Mouse (Mus musculus): ENCODE data around the gene Kcnmb1. TPM values are rescaled to one million over a fixed set of nuclear protein-coding genes. Genes with fewer than 3 reads are reported as not detected.

The Kcnmb1 gene
- total and polyA plus RNA-seq, 2 experiments: 0.01 TPM; not detected in 1

DNA sequence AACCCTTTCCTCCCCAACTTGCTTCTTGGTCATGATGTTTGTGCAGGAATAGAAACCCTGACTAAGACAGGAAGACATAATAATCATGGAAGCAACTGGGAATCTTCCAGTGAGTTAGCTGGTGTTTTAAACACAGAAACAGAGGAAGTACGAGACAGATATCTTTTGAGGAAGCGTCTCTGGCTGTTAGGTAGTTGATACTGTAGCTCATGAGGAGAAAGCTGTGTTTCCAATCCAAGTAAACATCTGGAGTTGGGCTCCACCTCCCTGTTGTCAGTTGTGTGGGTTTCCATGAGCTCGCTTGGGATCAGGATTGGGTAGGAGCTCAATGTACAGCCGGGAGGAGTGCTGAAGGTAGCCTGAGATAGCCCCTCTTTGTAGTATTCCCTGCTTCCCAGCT lies 16.3 kb upstream of the Kcnmb1 start:
- no peak overlapping the region for H3K27ac ChIP-seq (replicated peaks; ENCODE audit: insufficient read depth, low read depth, low read length)
- no peaks in the 10 kb centered on the region for H3K79me2 ChIP-seq (ENCODE audit: control insufficient read depth, insufficient read depth, low read length)
- 74% methylated on average over 4 of the region's 4 CpGs for WGBS
- no peak for DNase-seq (ENCODE audit: extremely low read depth, low read depth, low spot score)
- H3K36me3 ChIP-seq (ENCODE audit: control insufficient read depth, insufficient read depth, low read length): no peaks in the 10 kb centered on the region
- H3K27me3 ChIP-seq (ENCODE audit: control insufficient read depth, insufficient read depth, low read length): no peaks in the 10 kb centered on the region
- H3K4me3 ChIP-seq (ENCODE audit: insufficient read depth, low read depth, low read length): no peak overlapping the region
- H3K4me1 ChIP-seq (ENCODE audit: control insufficient read depth, insufficient read depth, low read length): no peaks in the 10 kb centered on the region
- no peak overlapping the region for H3K9ac ChIP-seq (ENCODE audit: low read depth, low read length)
- no peak for TF ChIP-seq CTCF (IDR thresholded peaks at IDR 0.05; ENCODE audit: low read depth, low read length)
- no peak for TF ChIP-seq POLR2A (IDR thresholded peaks at IDR 0.05; ENCODE audit: extremely low read depth, insufficient read depth, low read length)

GRCm38 (mm10) chr11:33951155-33951554 lies 11.7 kb upstream of the Kcnmb1 start:
- no peak overlapping the region for H3K9ac ChIP-seq (ENCODE audit: low read depth, low read length)
- no peak overlapping the region for H3K27ac ChIP-seq (replicated peaks; ENCODE audit: insufficient read depth, low read depth, low read length)
- no peak for TF ChIP-seq POLR2A (IDR thresholded peaks at IDR 0.05; ENCODE audit: extremely low read depth, insufficient read depth, low read length)
- no peak for TF ChIP-seq CTCF (IDR thresholded peaks at IDR 0.05; ENCODE audit: low read depth, low read length)
- H3K27me3 ChIP-seq (ENCODE audit: control insufficient read depth, insufficient read depth, low read length): no peaks in the 10 kb centered on the region
- H3K36me3 ChIP-seq (ENCODE audit: control insufficient read depth, insufficient read depth, low read length): no peaks in the 10 kb centered on the region
- no peaks in the 10 kb centered on the region for H3K79me2 ChIP-seq (ENCODE audit: control insufficient read depth, insufficient read depth, low read length)
- DNase-seq (ENCODE audit: extremely low read depth, low read depth, low spot score): no peak
- WGBS: 83% methylated on average over 5 of the region's 5 CpGs
- no peaks in the 10 kb centered on the region for H3K4me1 ChIP-seq (ENCODE audit: control insufficient read depth, insufficient read depth, low read length)
- no peak overlapping the region for H3K4me3 ChIP-seq (ENCODE audit: insufficient read depth, low read depth, low read length)

- 83% methylated on average over 8 of the region's 8 CpGs for WGBS
- H3K4me3 ChIP-seq (ENCODE audit: insufficient read depth, low read depth, low read length): no peak overlapping the region
- H3K4me1 ChIP-seq (ENCODE audit: control insufficient read depth, insufficient read depth, low read length): no peaks in the 10 kb centered on the region
- no peaks in the 10 kb centered on the region for H3K27me3 ChIP-seq (ENCODE audit: control insufficient read depth, insufficient read depth, low read length)
- H3K27ac ChIP-seq (replicated peaks; ENCODE audit: insufficient read depth, low read depth, low read length): no peak overlapping the region
- TF ChIP-seq CTCF (IDR thresholded peaks at IDR 0.05; ENCODE audit: low read depth, low read length): no peak
- TF ChIP-seq POLR2A (IDR thresholded peaks at IDR 0.05; ENCODE audit: extremely low read depth, insufficient read depth, low read length): no peak
- no peaks in the 10 kb centered on the region for H3K36me3 ChIP-seq (ENCODE audit: control insufficient read depth, insufficient read depth, low read length)
- no peak for DNase-seq (ENCODE audit: extremely low read depth, low read depth, low spot score)
- no peak overlapping the region for H3K9ac ChIP-seq (ENCODE audit: low read depth, low read length)
- H3K79me2 ChIP-seq (ENCODE audit: control insufficient read depth, insufficient read depth, low read length): no peaks in the 10 kb centered on the region
Observed at GRCm38 (mm10) chr11:33951684-33952625, 10.9 kb upstream of the Kcnmb1 start.

- no peak for TF ChIP-seq POLR2A (IDR thresholded peaks at IDR 0.05; ENCODE audit: extremely low read depth, insufficient read depth, low read length)
- TF ChIP-seq CTCF (IDR thresholded peaks at IDR 0.05; ENCODE audit: low read depth, low read length): no peak
- WGBS: 79% methylated on average over 4 of the region's 4 CpGs
Observed at GRCm38 (mm10) chr11:33955982-33956381, 6.8 kb upstream of the Kcnmb1 start.

DNA sequence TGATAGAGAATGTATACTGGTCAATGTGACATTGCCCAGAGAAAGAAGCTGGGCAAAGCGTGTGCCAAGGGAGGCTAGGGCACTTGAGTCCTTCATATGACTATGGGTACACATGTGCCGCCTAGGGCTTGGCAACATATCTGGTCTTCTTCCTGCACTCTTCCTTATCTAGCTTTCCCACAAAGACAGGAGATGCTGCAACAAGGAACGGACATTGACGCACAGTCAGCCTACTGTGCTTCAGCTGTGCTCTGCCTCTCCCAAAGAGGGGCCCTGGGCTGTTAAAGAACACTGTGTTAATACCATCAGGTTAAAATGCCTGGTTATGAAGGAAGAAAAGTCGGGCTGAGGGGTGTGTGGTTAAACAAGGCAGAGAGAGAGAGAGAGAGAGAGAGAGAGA lies 6.2 kb upstream of the Kcnmb1 start:
- no peak for DNase-seq (ENCODE audit: extremely low read depth, low read depth, low spot score)
- Histone ChIP-seq H3K9ac (ENCODE audit: low read depth, low read length) (no peak overlapping the region), H3K27me3 (ENCODE audit: control insufficient read depth, insufficient read depth, low read length) (no peaks in the 10 kb centered on the region), H3K4me3 (ENCODE audit: insufficient read depth, low read depth, low read length) (no peak overlapping the region), H3K36me3 (ENCODE audit: control insufficient read depth, insufficient read depth, low read length) (no peaks in the 10 kb centered on the region), H3K4me1 (ENCODE audit: control insufficient read depth, insufficient read depth, low read length) (no peaks in the 10 kb centered on the region), H3K27ac (replicated peaks; ENCODE audit: insufficient read depth, low read depth, low read length) (no peak overlapping the region), H3K79me2 (ENCODE audit: control insufficient read depth, insufficient read depth, low read length) (no peaks in the 10 kb centered on the region)
- 73% methylated on average over 5 of the region's 5 CpGs for WGBS
- TF ChIP-seq CTCF (IDR thresholded peaks at IDR 0.05; ENCODE audit: low read depth, low read length): no peak
- TF ChIP-seq POLR2A (IDR thresholded peaks at IDR 0.05; ENCODE audit: extremely low read depth, insufficient read depth, low read length): no peak

More at GRCm38 (mm10) chr11:33955982-33956381, 6.8 kb upstream of the Kcnmb1 start:
- no peaks in the 10 kb centered on the region for H3K79me2 ChIP-seq (ENCODE audit: control insufficient read depth, insufficient read depth, low read length)
- no peaks in the 10 kb centered on the region for H3K27me3 ChIP-seq (ENCODE audit: control insufficient read depth, insufficient read depth, low read length)
- no peak overlapping the region for H3K9ac ChIP-seq (ENCODE audit: low read depth, low read length)
- no peak overlapping the region for H3K27ac ChIP-seq (replicated peaks; ENCODE audit: insufficient read depth, low read depth, low read length)
- no peak overlapping the region for H3K4me3 ChIP-seq (ENCODE audit: insufficient read depth, low read depth, low read length)
- no peaks in the 10 kb centered on the region for H3K36me3 ChIP-seq (ENCODE audit: control insufficient read depth, insufficient read depth, low read length)
- no peak for DNase-seq (ENCODE audit: extremely low read depth, low read depth, low spot score)
- no peaks in the 10 kb centered on the region for H3K4me1 ChIP-seq (ENCODE audit: control insufficient read depth, insufficient read depth, low read length)

GRCm38 (mm10) chr11:33957595-33957994 lies 5.2 kb upstream of the Kcnmb1 start:
- Histone ChIP-seq H3K27me3 (ENCODE audit: control insufficient read depth, insufficient read depth, low read length) (no peaks in the 10 kb centered on the region), H3K36me3 (ENCODE audit: control insufficient read depth, insufficient read depth, low read length) (no peaks in the 10 kb centered on the region), H3K79me2 (ENCODE audit: control insufficient read depth, insufficient read depth, low read length) (no peaks in the 10 kb centered on the region), H3K4me1 (ENCODE audit: control insufficient read depth, insufficient read depth, low read length) (no peaks in the 10 kb centered on the region), H3K4me3 (ENCODE audit: insufficient read depth, low read depth, low read length) (no peak overlapping the region), H3K27ac (replicated peaks; ENCODE audit: insufficient read depth, low read depth, low read length) (no peak overlapping the region), H3K9ac (ENCODE audit: low read depth, low read length) (no peak overlapping the region)
- WGBS: 92% methylated on average over 6 of the region's 6 CpGs
- TF ChIP-seq CTCF (IDR thresholded peaks at IDR 0.05; ENCODE audit: low read depth, low read length) (no peak), POLR2A (IDR thresholded peaks at IDR 0.05; ENCODE audit: extremely low read depth, insufficient read depth, low read length) (no peak)
- DNase-seq (ENCODE audit: extremely low read depth, low read depth, low spot score): no peak

Measured in liver, adult 2 months (tissue).